Mouse (Mus musculus) liver, adult 2 months (tissue): Measurements from ENCODE around the gene Btbd10. TPM values are rescaled to one million over a fixed set of nuclear protein-coding genes. Genes with fewer than 3 reads are reported as not detected.
A peak's percentile ranks its signal among the peaks of the same experiment; 100 is the strongest.

ENCODE experiments used
- DNase-seq: peaks from one replicate; pipeline ENCODE4 v3.0.0-alpha.2; 2011; ENCODE audit warnings: low read depth, low spot score; ENCODE audit errors: extremely low read depth
- H3K27ac ChIP-seq: fragments of 200-500 bp; replicated peaks from 2 replicates; pipeline ENCODE4 v1.5.1; 2012; ENCODE audit warnings: low read depth, mild to moderate bottlenecking, control low read depth, inconsistent platforms, low read length; ENCODE audit not compliant: insufficient read depth
- H3K27me3 ChIP-seq: fragments of 200-500 bp; 2 replicates; pipeline ENCODE4 v1.6.1; 2012; ENCODE audit warnings: mild to moderate bottlenecking, moderate library complexity, low read length, inconsistent platforms; ENCODE audit not compliant: control insufficient read depth, insufficient read depth
- H3K36me3 ChIP-seq: fragments of 200-500 bp; 2 replicates; pipeline ENCODE4 v1.6.1; 2012; ENCODE audit warnings: low read length, inconsistent platforms; ENCODE audit not compliant: control insufficient read depth, insufficient read depth
- H3K4me1 ChIP-seq: fragments of 200-500 bp; 2 replicates; pipeline ENCODE4 v1.6.1; 2011; ENCODE audit warnings: low read length; ENCODE audit not compliant: control insufficient read depth, insufficient read depth
- H3K4me3 ChIP-seq: fragments of 200-500 bp; 2 replicates; pipeline ENCODE4 v1.5.1; 2011; ENCODE audit warnings: low read depth, mild to moderate bottlenecking, control low read depth, low read length, moderate library complexity; ENCODE audit not compliant: insufficient read depth
- H3K79me2 ChIP-seq: fragments of 200-500 bp; 2 replicates; pipeline ENCODE4 v1.6.1; 2012; ENCODE audit warnings: inconsistent platforms, mild to moderate bottlenecking, low read length, moderate library complexity; ENCODE audit not compliant: control insufficient read depth, insufficient read depth
- H3K9ac ChIP-seq: fragments of 200-500 bp; 2 replicates; pipeline ENCODE4 v1.6.1; 2012; ENCODE audit warnings: low read depth, mild to moderate bottlenecking, control low read depth, inconsistent platforms, low read length
- CTCF ChIP-seq: fragments of 200-500 bp; IDR thresholded peaks from 2 replicates; pipeline ENCODE4 v1.5.1; 2011; ENCODE audit warnings: low read depth, low read length, control low read depth
- POLR2A ChIP-seq: fragments of 200-500 bp; IDR thresholded peaks from 2 replicates; pipeline ENCODE4 v1.6.1; 2011; ENCODE audit warnings: low read length, control low read depth; ENCODE audit not compliant: insufficient read depth; ENCODE audit errors: extremely low read depth
- WGBS: fragments of 180-500 bp; shearing (Covaris S2); methylation state at CpG from one replicate; pipeline ENCODE4 v1.1.7; 2018; 5-methylcytosine and 5-hydroxymethylcytosine counted together
- polyA plus RNA-seq: library from polyadenylated mRNA; depleted of rRNA; stranded (reverse); fragments of >200 nt; gene quantifications from 2 replicates; pipeline ENCODE4 v1.2.3, GENCODE M21; 2012; rRNA removed
- total RNA-seq: library from RNA; depleted of rRNA; stranded (reverse); fragments of >200 nt; gene quantifications from 2 replicates; pipeline ENCODE4 v1.2.3, GENCODE M21; 2014; rRNA removed

Btbd10 gene
- total and polyA plus RNA-seq, 2 experiments = 2.1 to 2.7 TPM

GRCm38 (mm10) chr7:113268287-113268686, 100.9 kb downstream of the Btbd10 start:
- Histone ChIP-seq H3K27ac (no peak overlapping the region), H3K36me3 (no peaks in the 10 kb centered on the region), H3K27me3 (no peaks in the 10 kb centered on the region), H3K9ac (no peak overlapping the region), H3K4me3 (no peak overlapping the region), H3K4me1 (peaks cover 4% of the 10 kb centered on the region; the same call in 1 of the 2 replicates), H3K79me2 (peaks cover 39% of the 10 kb centered on the region)
- 78% methylated on average over 9 of the region's 9 CpGs for WGBS
- TF ChIP-seq POLR2A (no peak), CTCF (peak; percentile 84)
- DNase-seq = peak; percentile 29

Other genes with a start within 250 kb of the Btbd10 start
- gene Arntl, start 161.9 kb downstream of the Btbd10 start, total RNA-seq = 1.3 and 2.2 TPM in 2 replicates
- 8.0 and 10.0 TPM in 2 replicates for gene Arntl, start 161.9 kb downstream of the Btbd10 start, polyA plus RNA-seq
- not detected in 2 replicates for gene Pth, start 19.2 kb upstream of the Btbd10 start, total RNA-seq
- not detected in 2 replicates for gene Pth, start 19.2 kb upstream of the Btbd10 start, polyA plus RNA-seq
- 6.8 and 7.7 TPM in 2 replicates for gene Far1, start 144.4 kb upstream of the Btbd10 start, total RNA-seq
- gene Far1, start 144.4 kb upstream of the Btbd10 start, polyA plus RNA-seq = 0.31 and 0.73 TPM in 2 replicates